Mouse (Mus musculus): ENCODE data around the gene Kdf1. TPM values are rescaled to one million over a fixed set of nuclear protein-coding genes. Genes with fewer than 3 reads are reported as not detected.

Gene Kdf1
- total and polyA plus RNA-seq, 3 experiments = not detected

DNA sequence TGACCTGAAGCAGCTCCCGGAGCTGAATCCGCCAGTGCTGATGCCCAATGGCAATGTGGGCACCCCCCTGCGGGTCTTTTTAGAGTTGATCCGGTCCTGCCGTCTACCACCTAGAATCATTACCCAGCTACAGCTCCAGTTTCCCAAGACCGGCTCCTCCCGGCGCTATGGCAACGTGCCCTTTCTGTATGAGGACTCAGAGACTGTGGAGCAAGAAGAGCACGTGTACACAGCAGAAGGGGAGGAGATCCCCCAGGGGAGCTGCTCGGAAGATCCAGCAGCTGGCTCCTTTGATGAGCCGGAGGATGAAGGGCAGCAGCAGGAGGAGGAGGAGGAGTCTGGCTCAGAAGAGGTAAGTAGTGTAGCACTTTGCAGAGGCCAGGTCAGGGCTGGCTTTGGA lies 59.2 kb downstream of the Kdf1 start:
- no peak for ATAC-seq (ENCODE audit: extremely low read depth, insufficient number of reproducible peaks, low FRiP score, poor library complexity, severe bottlenecking)
- no peak overlapping the region for H3K4me3 ChIP-seq (ENCODE audit: low read depth, low read length)
- no peaks in the 10 kb centered on the region for H3K27me3 ChIP-seq (ENCODE audit: insufficient read depth, low read length)
- H3K9me3 ChIP-seq (replicated peaks) = no peaks in the 10 kb centered on the region
- H3K4me1 ChIP-seq (ENCODE audit: insufficient read depth, low read depth, low read length) = peaks cover 30% of the 10 kb centered on the region
- TF ChIP-seq POLR2AphosphoS5 (IDR thresholded peaks at IDR 0.05; ENCODE audit: insufficient replicate concordance, low read depth, low read length) (no peak), TAL1 (conservative IDR thresholded peaks at IDR 0.05; ENCODE audit: low read depth, low read length) (no peak), GATA2 (IDR thresholded peaks at IDR 0.05; ENCODE audit: borderline replicate concordance, low read depth, low read length) (no peak), GATA1 (IDR thresholded peaks at IDR 0.05; ENCODE audit: borderline replicate concordance, low read length) (no peak), CTCF (IDR thresholded peaks at IDR 0.05; ENCODE audit: low read depth, low read length) (no peak)
- DNase-seq (ENCODE audit: low spot score) = no peak
- H3K36me3 ChIP-seq (replicated peaks) = peaks cover 60% of the 10 kb centered on the region

Other genes with a start within 250 kb of the Kdf1 start
- 33.5 and 34.3 TPM in 2 replicates for gene Tmem222, start 241.2 kb upstream of the Kdf1 start, total RNA-seq (2014; fragmentation: Nextera tagmentation)
- gene Tmem222, start 241.2 kb upstream of the Kdf1 start, total RNA-seq (2017) = 25.2 and 30.3 TPM in 2 replicates
- 30.3 and 30.8 TPM in 2 replicates for gene Tmem222, start 241.2 kb upstream of the Kdf1 start, polyA plus RNA-seq (2012)
- gene Wdtc1, start 165.5 kb upstream of the Kdf1 start, total RNA-seq (2014; fragmentation: Nextera tagmentation) = 24.5 and 32.3 TPM in 2 replicates
- gene Wdtc1, start 165.5 kb upstream of the Kdf1 start, total RNA-seq (2017) = 6.9 and 7.1 TPM in 2 replicates
- 53.4 and 61.4 TPM in 2 replicates for gene Wdtc1, start 165.5 kb upstream of the Kdf1 start, polyA plus RNA-seq (2012)
- 27.3 and 30.2 TPM in 2 replicates for gene Slc9a1, start 149.3 kb upstream of the Kdf1 start, total RNA-seq (2014; fragmentation: Nextera tagmentation)
- 5.3 and 7.3 TPM in 2 replicates for gene Slc9a1, start 149.3 kb upstream of the Kdf1 start, total RNA-seq (2017)
- 37.0 and 44.6 TPM in 2 replicates for gene Slc9a1, start 149.3 kb upstream of the Kdf1 start, polyA plus RNA-seq (2012)
- not detected in 2 replicates for gene Tent5b, start 38.8 kb upstream of the Kdf1 start, total RNA-seq (2014; fragmentation: Nextera tagmentation)
- not detected in 2 replicates for gene Tent5b, start 38.8 kb upstream of the Kdf1 start, total RNA-seq (2017)
- not detected in 2 replicates for gene Tent5b, start 38.8 kb upstream of the Kdf1 start, polyA plus RNA-seq (2012)
- not detected in 2 replicates for gene Trnp1, start 20.4 kb upstream of the Kdf1 start, total RNA-seq (2014; fragmentation: Nextera tagmentation)
- 0.16 TPM in 1 of 2 replicates, not detected in the other for gene Trnp1, start 20.4 kb upstream of the Kdf1 start, total RNA-seq (2017)
- gene Trnp1, start 20.4 kb upstream of the Kdf1 start, polyA plus RNA-seq (2012) = not detected in 2 replicates
- 150 and 160 TPM in 2 replicates for gene Nudc, start 27.0 kb downstream of the Kdf1 start, total RNA-seq (2014; fragmentation: Nextera tagmentation)
- 181 and 220 TPM in 2 replicates for gene Nudc, start 27.0 kb downstream of the Kdf1 start, total RNA-seq (2017)
- 629 and 697 TPM in 2 replicates for gene Nudc, start 27.0 kb downstream of the Kdf1 start, polyA plus RNA-seq (2012)
- gene Nr0b2, start 34.4 kb downstream of the Kdf1 start, total RNA-seq (2014; fragmentation: Nextera tagmentation) = not detected in 2 replicates
- gene Nr0b2, start 34.4 kb downstream of the Kdf1 start, total RNA-seq (2017) = not detected in 2 replicates
- 0.04 TPM in 1 of 2 replicates, not detected in the other for gene Nr0b2, start 34.4 kb downstream of the Kdf1 start, polyA plus RNA-seq (2012)
- 1.9 and 3.8 TPM in 2 replicates for gene Gpatch3, start 55.8 kb downstream of the Kdf1 start, total RNA-seq (2014; fragmentation: Nextera tagmentation)
- 13.6 and 18.7 TPM in 2 replicates for gene Gpatch3, start 55.8 kb downstream of the Kdf1 start, total RNA-seq (2017)
- 9.9 and 11.2 TPM in 2 replicates for gene Gpatch3, start 55.8 kb downstream of the Kdf1 start, polyA plus RNA-seq (2012)
- 2.3 and 10.9 TPM in 2 replicates for gene Gpn2, start 65.4 kb downstream of the Kdf1 start, total RNA-seq (2014; fragmentation: Nextera tagmentation)
- 10.2 and 14.0 TPM in 2 replicates for gene Gpn2, start 65.4 kb downstream of the Kdf1 start, total RNA-seq (2017)
- gene Gpn2, start 65.4 kb downstream of the Kdf1 start, polyA plus RNA-seq (2012) = 46.7 and 58.2 TPM in 2 replicates
- 1.4 and 3.4 TPM in 2 replicates for gene Sfn, start 83.2 kb downstream of the Kdf1 start, total RNA-seq (2014; fragmentation: Nextera tagmentation)
- 0.41 and 0.66 TPM in 2 replicates for gene Sfn, start 83.2 kb downstream of the Kdf1 start, total RNA-seq (2017)
- gene Sfn, start 83.2 kb downstream of the Kdf1 start, polyA plus RNA-seq (2012) = 1.3 and 2.4 TPM in 2 replicates
- gene Zdhhc18, start 131.2 kb downstream of the Kdf1 start, total RNA-seq (2014; fragmentation: Nextera tagmentation) = 9.6 and 11.7 TPM in 2 replicates
- 4.4 and 5.3 TPM in 2 replicates for gene Zdhhc18, start 131.2 kb downstream of the Kdf1 start, total RNA-seq (2017)
- gene Zdhhc18, start 131.2 kb downstream of the Kdf1 start, polyA plus RNA-seq (2012) = 11.1 and 11.6 TPM in 2 replicates
- gene Pigv, start 153.7 kb downstream of the Kdf1 start, total RNA-seq (2014; fragmentation: Nextera tagmentation) = 13.2 and 15.4 TPM in 2 replicates
- gene Pigv, start 153.7 kb downstream of the Kdf1 start, total RNA-seq (2017) = 5.6 and 5.7 TPM in 2 replicates
- 11.4 and 12.7 TPM in 2 replicates for gene Pigv, start 153.7 kb downstream of the Kdf1 start, polyA plus RNA-seq (2012)
- 224 and 240 TPM in 2 replicates for gene Arid1a, start 237.8 kb downstream of the Kdf1 start, total RNA-seq (2014; fragmentation: Nextera tagmentation)
- 21.4 and 22.2 TPM in 2 replicates for gene Arid1a, start 237.8 kb downstream of the Kdf1 start, total RNA-seq (2017)
- gene Arid1a, start 237.8 kb downstream of the Kdf1 start, polyA plus RNA-seq (2012) = 124 and 205 TPM in 2 replicates

Data from G1E (cell line).